Mouse (Mus musculus): ENCODE results near the gene Ppa2.
A peak's percentile ranks its signal among the peaks of the same experiment; 100 is the strongest.

DNA sequence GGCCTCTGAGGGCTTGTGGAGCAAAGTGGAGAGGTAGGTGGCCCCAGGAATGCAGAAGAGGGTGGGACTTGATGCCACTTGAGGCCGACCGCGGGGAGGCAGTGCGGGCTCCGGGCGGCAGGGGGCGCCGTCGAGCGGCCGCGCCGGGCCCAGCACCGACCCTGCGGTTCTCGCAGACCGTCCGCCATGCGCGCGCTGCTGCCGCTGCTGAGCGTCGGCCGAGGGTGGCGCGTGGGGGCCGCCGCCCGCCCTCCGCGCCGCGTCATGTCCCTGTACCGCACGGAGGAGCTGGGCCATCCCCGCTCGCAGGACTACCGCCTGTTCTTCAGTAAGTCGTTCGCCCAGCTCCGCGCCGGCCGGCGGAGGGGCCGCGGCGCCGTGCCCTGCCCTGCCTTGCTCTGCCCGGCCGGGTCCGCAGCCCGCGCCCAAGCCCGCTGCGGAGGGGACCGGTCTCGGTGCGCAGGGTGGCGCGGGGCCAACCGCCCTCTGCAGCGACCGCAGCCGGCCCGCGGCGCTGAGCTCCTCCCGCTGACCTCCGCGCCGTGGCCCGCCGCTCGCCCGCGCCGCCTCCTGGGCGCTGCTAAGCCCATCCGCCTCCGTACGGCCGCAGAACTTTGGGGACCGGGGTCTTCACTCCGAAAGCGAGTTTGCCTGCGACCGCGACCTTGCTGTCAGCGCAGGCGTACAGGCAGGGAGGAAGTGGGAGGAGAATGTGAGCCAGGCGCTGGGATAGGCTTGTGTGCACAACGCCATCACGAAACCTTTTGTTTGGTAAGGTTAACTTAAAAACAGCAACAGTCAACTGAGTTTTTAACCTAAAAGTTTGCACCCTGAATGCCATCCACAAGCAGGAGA is at the start of gene Ppa2:
- TF ChIP-seq CTCF (IDR thresholded peaks at IDR 0.05 in 2 of 3, conservative IDR thresholded peaks at IDR 0.05 in 1 of 3; ENCODE audit: control insufficient read depth in 1 of 3, insufficient read depth in 1 of 3, low read depth in 2 of 3, low read length in 3 of 3, poor library complexity in 1 of 3, severe bottlenecking in 1 of 3) = peak in 2 of 3 experiments; percentile 74 to 90; a peak in 5 of 6 replicates
- TF ChIP-seq POLR2A (IDR thresholded peaks at IDR 0.05; ENCODE audit: control insufficient read depth in 1 of 2, insufficient read depth in 1 of 2, low read depth in 1 of 2, low read length in 2 of 2, poor library complexity in 1 of 2) = peak; percentile 74 to 89; a peak in 3 of 4 replicates
- TF ChIP-seq USF2 (IDR thresholded peaks at IDR 0.05; ENCODE audit: borderline replicate concordance in 1 of 2, insufficient read depth in 1 of 2, low read depth in 1 of 2, low read length in 2 of 2) = no peak
- TF ChIP-seq USF1 (IDR thresholded peaks at IDR 0.05; ENCODE audit: low read depth, low read length) = no peak
- no peak for TF ChIP-seq CHD2 (IDR thresholded peaks at IDR 0.05; ENCODE audit: low read length)
- peak; percentile 71 for TF ChIP-seq SIN3A (IDR thresholded peaks at IDR 0.05; ENCODE audit: low read length)
- TF ChIP-seq MYC (IDR thresholded peaks at IDR 0.05; ENCODE audit: low read depth, low read length) = 0 out of 2 replicates have a peak, but pooled peaks have one; percentile 12

All from MEL (cell line).